Mouse (Mus musculus) thymus, adult 2 months (tissue): ENCODE data around the gene Nudcd3.

ENCODE experiments used
- CTCF ChIP-seq: fragments of 200-500 bp; IDR thresholded peaks from 2 replicates; pipeline ENCODE4 v1.5.1; 2012; ENCODE audit warnings: mild to moderate bottlenecking, control low read depth, low read length, moderate library complexity, borderline replicate concordance; ENCODE audit not compliant: control insufficient read depth, poor library complexity, insufficient read depth; ENCODE audit errors: extremely low read depth
- POLR2A ChIP-seq: fragments of 200-500 bp; IDR thresholded peaks from 2 replicates; pipeline ENCODE4 v1.6.1; 2012; ENCODE audit warnings: mild to moderate bottlenecking, low read length, control low read depth, moderate library complexity; ENCODE audit not compliant: control insufficient read depth, poor library complexity, insufficient read depth; ENCODE audit errors: extremely low read depth

GRCm38 (mm10) chr11:6218189-6218896 is 18.1 kb upstream of the Nudcd3 start:
- TF ChIP-seq POLR2A (no peak), CTCF (no peak)
